Mouse (Mus musculus) heart, postnatal 0 days (tissue): ENCODE measurements at regions not wholly inside any gene's neighbourhood (a gene's known extent, or its start where the extent isn't known, plus 50 kb on each side); places are given as distances from the start of the nearest gene placed in this dataset.

ENCODE experiments used
- CTCF ChIP-seq: IDR thresholded peaks from 2 replicates; pipeline ENCODE4 v1.5.1; 2016; ENCODE audit warnings: antibody characterized with exemption, control low read depth, low read depth
- EP300 ChIP-seq: IDR thresholded peaks from 2 replicates; pipeline ENCODE4 v1.6.1; 2016; ENCODE audit warnings: antibody characterized with exemption, low read depth

DNA sequence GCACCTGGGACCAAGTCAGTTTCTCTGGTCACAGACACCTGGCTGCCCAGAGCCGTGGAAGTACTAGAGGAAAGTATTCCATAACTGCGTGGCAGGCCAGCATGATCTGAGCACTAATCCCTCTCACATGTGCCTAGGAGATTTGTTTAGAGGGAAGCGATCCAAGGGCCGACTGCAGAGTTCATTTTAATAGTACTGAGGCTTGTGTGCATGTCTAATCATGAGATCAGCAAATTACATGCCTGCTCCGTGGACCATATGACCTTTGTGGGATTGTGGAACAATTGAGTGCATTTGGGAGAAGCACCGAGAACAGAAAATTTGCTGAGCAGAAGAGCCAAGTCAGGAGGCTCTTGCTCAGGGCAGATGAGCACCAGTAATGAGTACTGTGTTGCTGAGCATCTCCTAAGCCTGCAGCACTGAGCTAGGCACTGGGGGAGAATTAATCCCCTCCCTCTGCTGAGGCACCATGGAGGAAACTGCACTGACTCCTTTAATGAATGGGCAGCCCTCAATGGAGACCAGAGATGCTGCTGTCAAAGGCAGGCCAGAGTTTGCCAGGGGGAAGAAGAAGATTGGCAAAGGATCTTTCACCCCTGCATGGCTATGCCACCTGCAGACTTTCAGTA is 445.1 kb upstream of the Meis1 start:
- TF ChIP-seq EP300 = no peak
- TF ChIP-seq CTCF = no peak
